Mouse (Mus musculus) megakaryocyte, adult 5-6 weeks (primary cell): ENCODE measurements around the gene Gm13696. TPM values are rescaled to one million over a fixed set of nuclear protein-coding genes. Genes with fewer than 3 reads are reported as not detected.
"Not testable (repeated sequence)": the region's sequence is repeated elsewhere in the genome, so short reads cannot be mapped to it uniquely, and the experiment has no call there.

Experiments used
- ATAC-seq: 2 replicates; pipeline ENCODE4 v1.8.0; 2016; ENCODE audit warnings: mild to moderate bottlenecking, inconsistent platforms; ENCODE audit not compliant: poor library complexity, severe bottlenecking
- total RNA-seq, 2 experiments: library from RNA; stranded (forward) in 1 of 2; stranded (reverse) in 1 of 2; fragments of 153-499, 151-499 nt in 1 of 2; fragments of 221-1000, 200-1000 nt in 1 of 2; gene quantifications; 2 replicates each; pipeline versions ENCODE4 v1.2.3 to v1.2.4; 2015 to 2017

The Gm13696 gene
- not detected in 2 replicates for total RNA-seq (2015)
- total RNA-seq (2017) = not detected in 2 replicates

- ATAC-seq = not testable (repeated sequence)
Observed at GRCm38 (mm10) chr2:83972823-83973222, at the start of gene Gm13696. Gm13696 (plus strand) TSS chr2:83973123.

- ATAC-seq = peak; percentile 99
Observed at GRCm38 (mm10) chr2:83929478-83930088, 43.3 kb upstream of the Gm13696 start.

GRCm38 (mm10) chr2:83940931-83941361, 32.0 kb upstream of the Gm13696 start, which contains the start of gene Zswim2:
Zswim2 (minus strand) TSS chr2:83941228.
- ATAC-seq = peak; percentile 81

- ATAC-seq = no peak
Observed at GRCm38 (mm10) chr2:83941378-83941777, 31.5 kb upstream of the Gm13696 start.

- no peak for ATAC-seq
Observed at GRCm38 (mm10) chr2:83941792-83942191, 31.1 kb upstream of the Gm13696 start.

- ATAC-seq = not testable (repeated sequence)
Observed at GRCm38 (mm10) chr2:83955393-83955792, 17.5 kb upstream of the Gm13696 start, which contains the start of gene Gm13698. Gm13698 (plus strand) TSS chr2:83955693.

GRCm38 (mm10) chr2:83961203-83961602, 11.7 kb upstream of the Gm13696 start, which contains the start of gene Gm13693:
Gm13693 (plus strand) TSS chr2:83961503.
- ATAC-seq = not testable (repeated sequence)

- not testable (repeated sequence) for ATAC-seq
Observed at GRCm38 (mm10) chr2:83967013-83967412, 5.9 kb upstream of the Gm13696 start, which contains the start of gene Gm13695. Gm13695 (plus strand) TSS chr2:83967313.

GRCm38 (mm10) chr2:83978633-83979032, 5.7 kb downstream of the Gm13696 start, which contains the start of gene Gm13694:
Gm13694 (plus strand) TSS chr2:83978933.
- ATAC-seq = not testable (repeated sequence)

- ATAC-seq = not testable (repeated sequence)
Observed at GRCm38 (mm10) chr2:83984443-83984842, 11.5 kb downstream of the Gm13696 start, which contains the start of gene Gm13697. Gm13697 (plus strand) TSS chr2:83984743.

- ATAC-seq = not testable (repeated sequence)
Observed at GRCm38 (mm10) chr2:83990253-83990652, 17.3 kb downstream of the Gm13696 start, which contains the start of gene Gm13691. Gm13691 (plus strand) TSS chr2:83990553.

- ATAC-seq = peak; percentile 100
Observed at GRCm38 (mm10) chr2:83993639-83994255, 20.8 kb downstream of the Gm13696 start.

- ATAC-seq = not testable (repeated sequence)
Observed at GRCm38 (mm10) chr2:83994526-83994925, 21.6 kb downstream of the Gm13696 start.

- no peak for ATAC-seq
Observed at GRCm38 (mm10) chr2:84008913-84009312, 36.0 kb downstream of the Gm13696 start.

GRCm38 (mm10) chr2:84009818-84010217, 36.9 kb downstream of the Gm13696 start:
- peak; percentile 88 for ATAC-seq

GRCm38 (mm10) chr2:84014572-84014971, 41.6 kb downstream of the Gm13696 start:
- ATAC-seq = no peak

GRCm38 (mm10) chr2:84016291-84016690, 43.4 kb downstream of the Gm13696 start:
- not testable (repeated sequence) for ATAC-seq

- peak; percentile 30 for ATAC-seq
Observed at GRCm38 (mm10) chr2:84018330-84018729, 45.4 kb downstream of the Gm13696 start.

- peak; percentile 58 for ATAC-seq
Observed at GRCm38 (mm10) chr2:84019519-84020305, 46.8 kb downstream of the Gm13696 start.

- no peak for ATAC-seq
Observed at GRCm38 (mm10) chr2:84021930-84022329, 49.0 kb downstream of the Gm13696 start.

GRCm38 (mm10) chr2:84022905-84023304, 50.0 kb downstream of the Gm13696 start:
- ATAC-seq = no peak
